Mouse (Mus musculus): ENCODE measurements around the gene Gm47791. TPM values are rescaled to one million over a fixed set of nuclear protein-coding genes. Genes with fewer than 3 reads are reported as not detected.

Gm47791 gene
- not detected for polyA plus RNA-seq (2017; shearing (Covaris generic))

DNA sequence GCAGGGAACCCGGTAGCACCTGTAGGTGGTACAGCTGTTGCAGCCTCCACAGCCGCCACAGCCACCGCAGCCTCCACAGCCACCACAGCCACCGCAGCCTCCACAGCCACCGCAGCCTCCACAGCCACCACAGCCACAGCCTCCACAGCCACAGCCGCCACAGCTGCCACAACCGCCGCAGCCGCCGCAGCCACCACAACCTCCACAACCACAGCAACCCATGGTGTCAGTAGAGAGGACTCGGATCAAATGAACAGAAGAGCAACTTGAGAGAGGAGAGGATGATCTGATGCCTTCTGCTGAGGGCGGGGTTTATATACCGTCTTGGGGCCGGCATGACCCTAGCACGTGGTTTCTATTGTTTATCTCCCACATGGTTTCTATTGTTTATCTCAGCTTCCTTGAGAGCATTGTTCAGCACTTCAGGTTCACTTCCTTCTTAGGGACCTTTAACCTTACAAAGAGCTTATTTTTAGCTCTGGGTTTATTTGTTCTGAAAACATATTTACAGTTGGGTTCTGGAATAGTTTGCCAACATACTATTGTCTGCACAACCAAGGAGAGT is at the start of gene Gm47791:
Gene Gm47791, minus strand, starts transcription at position 222 of the 565 bp plus-strand sequence.

DNA sequence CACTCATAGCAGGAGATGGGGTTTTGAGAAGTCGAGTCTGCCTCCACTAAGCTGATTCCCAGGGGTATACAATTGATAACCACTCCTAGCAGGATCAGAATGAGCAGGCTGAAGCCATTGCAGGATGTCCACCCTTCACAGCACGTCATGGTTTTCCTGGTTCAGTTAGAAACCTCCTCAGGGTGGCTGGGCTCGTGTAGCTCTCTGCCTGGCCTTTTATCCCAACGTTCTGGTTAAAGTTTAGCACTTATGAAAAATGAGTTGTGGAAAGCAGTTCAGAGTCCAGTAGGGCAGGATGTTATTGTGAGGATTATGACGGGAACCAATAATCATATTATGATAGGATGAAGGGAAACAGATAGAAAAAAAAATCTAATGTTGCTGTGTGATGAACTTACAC is 2.8 kb downstream of the Gm47791 start, which contains the start of gene Tm4sf20:
Gene Tm4sf20, minus strand, starts transcription at position 193 of the 400 bp plus-strand sequence.

GRCm38 (mm10) chr1:82724339-82725025 is 46.6 kb downstream of the Gm47791 start, which contains the start of gene Mff:
TSS of gene Mff (plus strand) at chr1:82724890.

Other genes starting within 250 kb of the Gm47791 start
- gene Col4a4, start 184.4 kb downstream of the Gm47791 start, polyA plus RNA-seq (2017; shearing (Covaris generic)), result 0.08 TPM
- gene Col4a3, start 184.3 kb downstream of the Gm47791 start, polyA plus RNA-seq (2017; shearing (Covaris generic)), result 0.02 TPM
- gene Mff, start 46.4 kb downstream of the Gm47791 start, polyA plus RNA-seq (2017; shearing (Covaris generic)), result 198 TPM
- 0.19 TPM for gene Tm4sf20, start 2.8 kb downstream of the Gm47791 start, polyA plus RNA-seq (2017; shearing (Covaris generic))
- gene Agfg1, start 68.2 kb upstream of the Gm47791 start, polyA plus RNA-seq (2017; shearing (Covaris generic)), result 204 TPM
- 0.23 TPM for gene A030005L19Rik, start 142.1 kb upstream of the Gm47791 start, polyA plus RNA-seq (2017; shearing (Covaris generic))
- gene A030014E15Rik, start 153.7 kb upstream of the Gm47791 start, polyA plus RNA-seq (2017; shearing (Covaris generic)), result not detected
- not detected for gene Gm6217, start 160.2 kb upstream of the Gm47791 start, polyA plus RNA-seq (2017; shearing (Covaris generic))
- gene A030003K21Rik, start 172.1 kb upstream of the Gm47791 start, polyA plus RNA-seq (2017; shearing (Covaris generic)), result not detected
- gene Gm7544, start 184.8 kb upstream of the Gm47791 start, polyA plus RNA-seq (2017; shearing (Covaris generic)), result 0.22 TPM
- not detected for gene Gm47955, start 189.0 kb upstream of the Gm47791 start, polyA plus RNA-seq (2017; shearing (Covaris generic))
- not detected for gene Gm47959, start 229.3 kb upstream of the Gm47791 start, polyA plus RNA-seq (2017; shearing (Covaris generic))

Data from CD4-positive, CD25-positive, alpha-beta regulatory T cell (primary cell).